Mouse (Mus musculus): ENCODE measurements around the gene Sez6. TPM values are rescaled to one million over a fixed set of nuclear protein-coding genes. Genes with fewer than 3 reads are reported as not detected.

The Sez6 gene
- polyA plus RNA-seq, 1 experiment from 2014 or later: 140 TPM

DNA sequence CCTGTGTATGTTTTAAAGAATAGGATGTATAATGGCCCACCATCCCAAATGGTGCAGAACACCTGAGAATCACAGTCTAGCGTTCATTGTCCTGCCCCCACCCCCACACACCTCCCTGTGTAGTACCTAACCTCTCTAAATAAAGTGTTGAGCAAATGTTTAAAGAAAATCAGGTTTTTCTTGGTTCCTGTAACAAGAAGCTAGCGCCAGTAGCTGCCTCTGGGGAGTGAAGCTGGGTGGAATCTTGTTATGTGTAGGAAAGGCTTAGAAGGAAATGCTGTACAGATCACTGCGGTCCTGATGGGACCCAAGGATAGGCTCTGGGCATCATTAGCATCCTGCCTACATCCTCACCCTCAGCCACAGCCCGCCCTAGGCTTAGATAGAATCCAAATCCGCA lies 29.2 kb upstream of the Sez6 start:
- Histone ChIP-seq H3K9me3 (replicated peaks; ENCODE audit: control insufficient read depth, low read length) (no peaks in the 10 kb centered on the region), H3K4me1 (ENCODE audit: control insufficient read depth, insufficient read depth, low read length) (peaks cover 53% of the 10 kb centered on the region), H3K9ac (ENCODE audit: low read length) (no peak overlapping the region), H3K4me3 (ENCODE audit: low read depth, low read length) (no peak overlapping the region), H3K27ac (ENCODE audit: low read depth, low read length) (peak overlapping the region; percentile 68), H3K36me3 (ENCODE audit: control insufficient read depth, insufficient read depth, low read length) (no peaks in the 10 kb centered on the region), H3K4me2 (ENCODE audit: low read length) (no peak overlapping the region), H3K27me3 (replicated peaks; ENCODE audit: control insufficient read depth, insufficient read depth, low read length) (no peaks in the 10 kb centered on the region)
- 53% methylated on average over 5 of the region's 5 CpGs for WGBS
- DNase-seq (ENCODE audit: low spot score) (no peak), ATAC-seq (no peak)

DNA sequence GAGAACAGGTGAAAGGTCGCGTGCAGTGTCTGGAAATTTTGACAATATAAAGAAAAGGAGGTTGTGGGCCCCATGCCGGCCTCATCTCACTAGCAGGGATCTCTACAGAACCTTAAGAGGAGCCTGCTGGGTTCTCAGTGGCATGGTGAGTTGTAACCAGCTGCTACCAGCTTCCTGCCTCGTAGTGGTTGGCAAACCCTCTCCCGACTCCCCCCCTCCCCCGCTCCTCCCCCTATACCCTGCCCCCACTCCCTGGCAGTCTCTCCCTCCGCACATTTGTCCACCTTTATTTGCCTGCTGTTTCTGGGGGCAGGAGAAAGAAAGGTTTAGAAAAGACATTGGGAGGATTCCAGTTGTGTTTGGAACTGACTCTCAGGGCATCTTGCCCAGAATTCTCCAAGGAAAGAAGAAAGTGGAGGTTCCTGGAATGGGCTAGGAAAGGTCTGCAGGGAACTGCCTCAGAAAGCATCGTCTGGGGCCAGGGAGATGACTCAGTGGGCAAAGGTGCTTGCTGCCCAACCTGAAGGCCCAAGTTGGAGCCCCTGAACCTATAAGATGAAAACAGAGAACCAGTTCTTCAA lies 28.7 kb upstream of the Sez6 start:
- Histone ChIP-seq H3K36me3 (ENCODE audit: control insufficient read depth, insufficient read depth, low read length) (no peaks in the 10 kb centered on the region), H3K27me3 (replicated peaks; ENCODE audit: control insufficient read depth, insufficient read depth, low read length) (no peaks in the 10 kb centered on the region), H3K9ac (ENCODE audit: low read length) (0 out of 2 replicates have a peak overlapping the region, but pooled peaks have one; percentile 8), H3K4me3 (ENCODE audit: low read depth, low read length) (no peak overlapping the region), H3K4me1 (ENCODE audit: control insufficient read depth, insufficient read depth, low read length) (peaks cover 53% of the 10 kb centered on the region), H3K4me2 (ENCODE audit: low read length) (no peak overlapping the region), H3K9me3 (replicated peaks; ENCODE audit: control insufficient read depth, low read length) (no peaks in the 10 kb centered on the region), H3K27ac (ENCODE audit: low read depth, low read length) (peak overlapping the region; percentile 68)
- ATAC-seq (peak; percentile 42; the same call in 1 of the 2 replicates), DNase-seq (ENCODE audit: low spot score) (peak; percentile 64)
- 26% methylated on average over 8 of the region's 8 CpGs for WGBS

DNA sequence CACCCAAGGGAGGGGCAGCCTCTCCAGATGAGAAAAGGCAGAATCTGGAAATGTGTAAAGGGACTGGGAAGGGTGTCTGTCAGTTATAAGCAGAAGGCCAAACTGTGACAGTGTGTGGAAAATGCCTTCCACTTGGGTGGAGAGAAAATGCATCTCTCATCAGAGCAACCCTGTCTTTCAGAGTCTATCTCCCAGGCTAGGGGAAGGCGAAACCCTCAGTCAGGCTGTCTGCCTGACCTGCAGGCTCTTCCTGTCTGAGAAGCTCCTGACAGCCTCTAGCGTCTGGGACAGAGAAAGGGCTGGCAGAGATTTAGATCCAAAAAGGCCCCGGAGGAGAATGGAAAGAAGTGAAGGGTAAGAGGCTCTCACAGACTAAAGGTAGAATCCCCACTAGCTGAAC lies 26.8 kb upstream of the Sez6 start:
- Histone ChIP-seq H3K36me3 (ENCODE audit: control insufficient read depth, insufficient read depth, low read length) (no peaks in the 10 kb centered on the region), H3K4me1 (ENCODE audit: control insufficient read depth, insufficient read depth, low read length) (peaks cover 40% of the 10 kb centered on the region), H3K9me3 (replicated peaks; ENCODE audit: control insufficient read depth, low read length) (no peaks in the 10 kb centered on the region), H3K27me3 (replicated peaks; ENCODE audit: control insufficient read depth, insufficient read depth, low read length) (no peaks in the 10 kb centered on the region), H3K4me2 (ENCODE audit: low read length) (no peak overlapping the region), H3K4me3 (ENCODE audit: low read depth, low read length) (no peak overlapping the region), H3K27ac (ENCODE audit: low read depth, low read length) (peak overlapping the region; percentile 58; the same call in 1 of the 2 replicates), H3K9ac (ENCODE audit: low read length) (no peak overlapping the region)
- ATAC-seq (no peak), DNase-seq (ENCODE audit: low spot score) (no peak)
- WGBS: 41% methylated on average over 3 of the region's 3 CpGs

DNA sequence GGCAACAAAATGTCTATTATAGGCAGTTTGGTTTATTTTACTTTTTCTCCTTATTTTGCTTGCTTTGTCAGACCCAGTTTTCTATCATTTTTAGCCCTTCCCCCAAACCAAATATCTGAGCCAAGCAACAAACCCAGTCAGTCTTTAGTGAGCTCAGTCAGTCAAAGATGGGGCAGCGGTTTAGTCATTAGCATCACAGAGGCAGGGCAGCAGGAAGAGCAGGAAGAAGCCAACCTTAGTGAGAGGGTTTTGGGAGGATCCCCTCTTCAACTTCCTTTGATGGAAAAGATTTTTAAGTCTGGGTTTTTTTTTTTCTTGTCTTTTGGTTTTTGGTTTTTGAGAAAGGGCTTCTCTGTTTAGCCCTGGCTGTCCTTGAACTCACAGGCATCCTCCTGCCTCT lies 25.9 kb upstream of the Sez6 start:
- no peak for DNase-seq (ENCODE audit: low spot score)
- Histone ChIP-seq H3K9me3 (replicated peaks; ENCODE audit: control insufficient read depth, low read length) (no peaks in the 10 kb centered on the region), H3K9ac (ENCODE audit: low read length) (no peak overlapping the region), H3K4me2 (ENCODE audit: low read length) (no peak overlapping the region), H3K27ac (ENCODE audit: low read depth, low read length) (no peak overlapping the region), H3K36me3 (ENCODE audit: control insufficient read depth, insufficient read depth, low read length) (no peaks in the 10 kb centered on the region), H3K4me1 (ENCODE audit: control insufficient read depth, insufficient read depth, low read length) (peaks cover 46% of the 10 kb centered on the region), H3K4me3 (ENCODE audit: low read depth, low read length) (no peak overlapping the region), H3K27me3 (replicated peaks; ENCODE audit: control insufficient read depth, insufficient read depth, low read length) (no peaks in the 10 kb centered on the region)
- WGBS: 37% methylated on average over 1 of the region's 1 CpGs
- no peak for ATAC-seq

DNA sequence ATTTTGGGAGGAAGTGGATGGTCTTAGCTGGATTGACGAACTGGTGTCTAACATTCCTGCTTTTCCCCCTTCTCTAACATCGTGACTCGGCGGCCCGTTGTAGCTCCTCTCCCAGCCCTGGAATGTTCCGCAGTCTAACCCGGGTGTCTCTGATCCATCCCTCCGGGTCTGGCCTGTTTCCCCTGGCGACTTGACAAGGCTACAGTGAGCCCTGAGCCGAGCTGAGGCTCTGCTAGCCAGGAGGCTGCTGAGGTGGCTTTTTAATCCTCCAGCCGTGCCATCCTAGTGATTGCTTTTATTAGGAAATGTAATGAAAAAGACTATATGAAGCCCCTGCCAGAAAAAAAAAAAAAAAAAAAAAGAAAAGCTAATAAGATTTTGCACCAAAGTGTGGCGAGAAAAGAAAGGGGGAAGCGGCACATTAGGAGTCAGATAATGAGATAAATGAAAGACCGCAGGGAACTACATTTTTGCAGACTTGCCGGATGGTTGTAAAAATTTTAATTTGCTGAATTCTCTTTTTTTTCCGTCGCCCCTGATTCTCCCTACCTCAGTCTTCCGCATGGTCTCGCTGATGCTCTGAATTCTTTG lies 24.4 kb upstream of the Sez6 start:
- H3K4me2 ChIP-seq (ENCODE audit: low read length): peak overlapping the region; percentile 24
- ATAC-seq (no peak), DNase-seq (ENCODE audit: low spot score) (peak; percentile 68)
- H3K27ac ChIP-seq (ENCODE audit: low read depth, low read length): peak overlapping the region; percentile 91
- no peaks in the 10 kb centered on the region for H3K9me3 ChIP-seq (replicated peaks; ENCODE audit: control insufficient read depth, low read length)
- H3K27me3 ChIP-seq (replicated peaks; ENCODE audit: control insufficient read depth, insufficient read depth, low read length): no peaks in the 10 kb centered on the region
- WGBS: 16% methylated on average over 19 of the region's 19 CpGs
- no peaks in the 10 kb centered on the region for H3K36me3 ChIP-seq (ENCODE audit: control insufficient read depth, insufficient read depth, low read length)
- H3K4me3 ChIP-seq (ENCODE audit: low read depth, low read length): no peak overlapping the region
- H3K9ac ChIP-seq (ENCODE audit: low read length): peak overlapping the region; percentile 46
- H3K4me1 ChIP-seq (ENCODE audit: control insufficient read depth, insufficient read depth, low read length): peaks cover 49% of the 10 kb centered on the region

DNA sequence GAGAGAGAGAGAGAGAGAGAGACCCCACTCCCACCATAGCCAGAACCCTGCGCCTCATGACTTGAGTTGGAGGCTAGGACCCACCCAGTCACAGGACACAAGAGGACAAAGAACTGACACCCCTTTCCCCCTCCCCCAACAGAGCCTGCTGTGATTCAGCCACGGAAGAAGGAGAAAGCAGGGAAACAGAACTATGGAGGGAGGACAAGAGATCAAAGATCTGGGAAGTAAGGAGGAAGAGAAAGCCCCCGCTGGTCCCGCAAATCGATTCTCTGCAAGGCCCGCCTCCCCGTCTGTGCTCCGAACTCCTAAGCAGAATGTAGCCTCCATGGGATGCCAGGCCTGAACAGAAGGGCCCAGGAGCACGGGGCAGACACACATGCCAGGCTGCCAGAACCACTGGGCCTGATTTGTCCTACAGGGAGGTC lies 23.8 kb upstream of the Sez6 start:
- no peak overlapping the region for H3K4me3 ChIP-seq (ENCODE audit: low read depth, low read length)
- H3K27me3 ChIP-seq (replicated peaks; ENCODE audit: control insufficient read depth, insufficient read depth, low read length): no peaks in the 10 kb centered on the region
- H3K9me3 ChIP-seq (replicated peaks; ENCODE audit: control insufficient read depth, low read length): no peaks in the 10 kb centered on the region
- DNase-seq (ENCODE audit: low spot score) (peak; percentile 78), ATAC-seq (peak; percentile 69)
- peaks cover 43% of the 10 kb centered on the region for H3K4me1 ChIP-seq (ENCODE audit: control insufficient read depth, insufficient read depth, low read length)
- 9% methylated on average over 9 of the region's 9 CpGs for WGBS
- H3K36me3 ChIP-seq (ENCODE audit: control insufficient read depth, insufficient read depth, low read length): no peaks in the 10 kb centered on the region
- H3K9ac ChIP-seq (ENCODE audit: low read length): peak overlapping the region; percentile 46; the same call in 1 of the 2 replicates
- H3K27ac ChIP-seq (ENCODE audit: low read depth, low read length): peak overlapping the region; percentile 91
- H3K4me2 ChIP-seq (ENCODE audit: low read length): peak overlapping the region; percentile 24

DNA sequence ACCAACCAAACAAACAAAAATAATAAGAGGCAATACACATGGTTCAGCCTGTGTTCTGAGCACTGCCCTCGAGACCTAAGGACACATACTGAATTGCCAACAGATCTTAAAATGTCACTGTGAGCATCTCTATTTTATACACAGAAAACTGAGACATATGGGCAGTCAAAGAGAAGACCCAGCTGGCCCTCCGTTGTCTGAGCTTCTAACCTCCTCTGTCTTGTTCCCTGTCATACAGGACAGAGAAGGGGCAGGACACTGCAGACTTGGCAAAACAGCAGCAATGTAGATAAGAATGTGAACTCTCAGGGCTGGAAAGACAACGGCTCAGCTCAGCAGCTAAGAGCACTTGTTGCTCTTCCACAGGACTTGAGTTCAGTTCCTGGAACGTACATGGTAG lies 22.1 kb upstream of the Sez6 start:
- peaks cover 30% of the 10 kb centered on the region for H3K4me1 ChIP-seq (ENCODE audit: control insufficient read depth, insufficient read depth, low read length)
- ATAC-seq (no peak), DNase-seq (ENCODE audit: low spot score) (no peak)
- no peaks in the 10 kb centered on the region for H3K9me3 ChIP-seq (replicated peaks; ENCODE audit: control insufficient read depth, low read length)
- no peak overlapping the region for H3K4me3 ChIP-seq (ENCODE audit: low read depth, low read length)
- 84% methylated on average over 4 of the region's 4 CpGs for WGBS
- no peak overlapping the region for H3K9ac ChIP-seq (ENCODE audit: low read length)
- no peak overlapping the region for H3K4me2 ChIP-seq (ENCODE audit: low read length)
- H3K27me3 ChIP-seq (replicated peaks; ENCODE audit: control insufficient read depth, insufficient read depth, low read length): no peaks in the 10 kb centered on the region
- no peaks in the 10 kb centered on the region for H3K36me3 ChIP-seq (ENCODE audit: control insufficient read depth, insufficient read depth, low read length)
- no peak overlapping the region for H3K27ac ChIP-seq (ENCODE audit: low read depth, low read length)

DNA sequence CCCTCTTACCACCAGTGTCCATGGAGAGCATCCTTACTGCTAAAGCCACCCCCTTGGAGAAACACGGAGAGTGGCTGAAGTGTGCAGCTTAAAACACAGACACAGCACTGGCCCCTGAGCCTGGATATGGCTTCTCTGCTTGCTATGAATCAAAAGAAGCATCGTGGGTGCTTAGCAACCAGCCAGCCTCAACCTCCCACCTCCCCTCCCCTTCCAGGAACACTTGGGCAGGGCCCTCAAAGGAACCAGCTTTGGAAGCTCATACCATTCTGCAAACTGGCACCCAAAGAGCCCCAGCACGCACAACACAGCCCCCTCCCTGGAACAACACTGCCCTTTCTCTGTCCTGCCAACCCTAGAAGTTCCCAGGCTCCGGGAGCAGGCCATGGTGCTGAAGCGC lies 21.2 kb upstream of the Sez6 start:
- H3K4me1 ChIP-seq (ENCODE audit: control insufficient read depth, insufficient read depth, low read length): peaks cover 28% of the 10 kb centered on the region
- H3K4me2 ChIP-seq (ENCODE audit: low read length): no peak overlapping the region
- H3K9ac ChIP-seq (ENCODE audit: low read length): peak overlapping the region; percentile 13; the same call in 1 of the 2 replicates
- H3K4me3 ChIP-seq (ENCODE audit: low read depth, low read length): no peak overlapping the region
- H3K9me3 ChIP-seq (replicated peaks; ENCODE audit: control insufficient read depth, low read length): no peaks in the 10 kb centered on the region
- H3K36me3 ChIP-seq (ENCODE audit: control insufficient read depth, insufficient read depth, low read length): no peaks in the 10 kb centered on the region
- no peak; the same call in 1 of the 2 replicates for ATAC-seq
- peak overlapping the region; percentile 52; the same call in 1 of the 2 replicates for H3K27ac ChIP-seq (ENCODE audit: low read depth, low read length)
- peak; percentile 38 for DNase-seq (ENCODE audit: low spot score)
- no peaks in the 10 kb centered on the region for H3K27me3 ChIP-seq (replicated peaks; ENCODE audit: control insufficient read depth, insufficient read depth, low read length)
- WGBS: 30% methylated on average over 5 of the region's 5 CpGs

DNA sequence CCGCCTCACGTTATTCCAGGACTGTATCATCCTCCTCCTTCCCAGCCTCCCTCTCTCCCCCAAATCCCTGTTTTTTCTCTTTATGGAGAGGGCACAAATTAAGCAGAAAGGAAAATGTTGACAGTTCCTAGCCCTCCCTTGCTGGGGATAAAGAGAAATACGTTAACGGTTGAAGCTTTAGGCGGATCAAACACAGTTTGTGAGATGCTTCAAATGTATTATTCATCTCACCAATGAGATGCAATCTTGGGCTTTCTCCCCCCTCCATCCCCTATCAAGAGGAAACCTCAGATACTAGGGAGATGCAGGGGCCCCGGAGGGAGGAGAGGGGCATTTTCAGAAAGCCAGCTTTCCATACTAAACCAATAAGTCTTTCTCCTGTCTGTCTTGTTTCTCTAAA lies 20.8 kb upstream of the Sez6 start:
- ATAC-seq (no peak), DNase-seq (ENCODE audit: low spot score) (no peak)
- H3K4me1 ChIP-seq (ENCODE audit: control insufficient read depth, insufficient read depth, low read length): peaks cover 30% of the 10 kb centered on the region
- H3K27me3 ChIP-seq (replicated peaks; ENCODE audit: control insufficient read depth, insufficient read depth, low read length): no peaks in the 10 kb centered on the region
- peak overlapping the region; percentile 13; the same call in 1 of the 2 replicates for H3K9ac ChIP-seq (ENCODE audit: low read length)
- H3K4me2 ChIP-seq (ENCODE audit: low read length): no peak overlapping the region
- no peak overlapping the region for H3K4me3 ChIP-seq (ENCODE audit: low read depth, low read length)
- peak overlapping the region; percentile 52; the same call in 1 of the 2 replicates for H3K27ac ChIP-seq (ENCODE audit: low read depth, low read length)
- no peaks in the 10 kb centered on the region for H3K36me3 ChIP-seq (ENCODE audit: control insufficient read depth, insufficient read depth, low read length)
- 34% methylated on average over 6 of the region's 6 CpGs for WGBS
- no peaks in the 10 kb centered on the region for H3K9me3 ChIP-seq (replicated peaks; ENCODE audit: control insufficient read depth, low read length)

All from forebrain, embryonic 14.5 days (tissue).